Mouse (Mus musculus): ENCODE measurements around the gene Serpina7.

The Serpina7 gene

DNA sequence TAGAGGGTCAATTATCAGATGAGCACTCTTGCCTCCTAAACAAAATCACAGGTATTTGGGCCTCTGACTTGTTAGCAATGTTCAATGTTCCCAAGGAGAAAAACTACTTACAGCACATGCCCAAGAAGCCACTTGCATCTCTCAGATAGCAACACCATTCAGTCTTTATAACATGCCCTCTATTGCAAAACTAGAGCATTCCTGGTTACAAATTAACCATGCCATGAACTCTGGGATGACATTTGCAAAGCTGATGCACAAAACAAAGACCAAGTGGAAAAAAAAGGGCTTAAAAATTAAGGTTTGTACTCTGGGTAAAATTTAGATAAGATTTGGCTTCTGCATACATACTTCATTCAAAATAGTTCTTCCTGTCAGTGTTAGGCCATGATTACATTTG, at the start of gene Serpina7:
TSS of gene Serpina7 (minus strand) at position 160 of the 400 bp plus-strand sequence.
- no peak for DNase-seq (ENCODE audit: low read depth)

DNA sequence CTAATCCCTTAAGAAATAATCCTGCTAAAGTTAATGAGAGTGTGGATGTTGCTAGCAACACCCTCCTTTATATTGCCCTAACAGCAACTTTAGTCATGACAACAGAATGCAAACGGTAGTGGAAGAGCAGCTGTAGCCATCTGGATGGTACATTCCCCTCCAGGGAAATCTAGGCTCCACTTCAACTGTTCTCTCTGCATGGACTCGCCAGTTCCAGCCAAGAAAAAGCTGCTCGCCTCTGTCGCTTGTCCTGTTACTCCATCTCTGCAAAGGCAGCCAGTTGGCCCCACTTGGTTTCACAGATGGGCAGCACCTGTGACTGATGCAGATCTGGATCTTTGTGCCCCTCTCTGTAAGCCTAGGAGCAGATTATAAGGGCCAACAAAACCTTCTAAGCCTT, 49.0 kb upstream of the Serpina7 start:
- no peak for DNase-seq (ENCODE audit: low read depth)

DNA sequence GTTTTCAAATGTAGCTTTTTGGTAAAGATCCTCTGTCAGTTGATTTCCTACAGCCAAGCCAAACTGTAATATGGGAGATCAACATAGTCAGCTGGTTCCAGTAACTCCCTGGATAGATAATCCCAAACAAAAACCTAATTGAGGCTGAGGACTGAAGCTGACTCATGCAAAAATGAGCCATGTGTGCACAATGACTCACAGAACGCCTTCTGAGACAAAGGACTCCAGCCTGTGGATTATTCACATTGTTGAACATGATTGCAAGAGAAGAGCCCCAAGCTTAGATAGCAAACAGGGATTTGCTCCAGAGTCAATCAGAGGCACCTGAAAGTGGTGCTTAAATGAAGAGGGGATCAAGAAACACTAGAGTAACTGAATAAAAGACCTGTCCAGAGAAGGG, 12.2 kb upstream of the Serpina7 start:
- DNase-seq (ENCODE audit: low read depth) = peak; percentile 46

DNA sequence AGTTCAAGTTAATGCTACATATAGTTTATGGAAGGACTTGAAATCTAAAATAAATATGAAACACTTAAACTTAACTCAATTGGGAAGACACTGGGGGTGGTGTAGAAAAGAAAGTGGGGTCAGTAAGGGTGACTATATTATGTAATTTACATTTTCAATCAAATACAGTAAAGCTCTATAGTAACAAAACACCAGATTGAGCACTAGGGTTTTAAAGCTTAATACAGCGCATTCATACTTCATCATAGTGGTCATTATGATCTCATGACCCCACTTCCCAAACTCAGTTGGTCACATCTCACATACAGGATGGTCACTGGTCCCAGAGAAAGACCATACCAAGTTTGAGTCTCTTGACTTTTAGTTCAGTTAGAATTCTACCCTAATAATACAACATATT, 907 bp upstream of the Serpina7 start, which contains the start of gene 4930513O06Rik:
TSS of gene 4930513O06Rik (plus strand) at position 301 of the 400 bp plus-strand sequence.
- no peak for DNase-seq (ENCODE audit: low read depth)

DNA sequence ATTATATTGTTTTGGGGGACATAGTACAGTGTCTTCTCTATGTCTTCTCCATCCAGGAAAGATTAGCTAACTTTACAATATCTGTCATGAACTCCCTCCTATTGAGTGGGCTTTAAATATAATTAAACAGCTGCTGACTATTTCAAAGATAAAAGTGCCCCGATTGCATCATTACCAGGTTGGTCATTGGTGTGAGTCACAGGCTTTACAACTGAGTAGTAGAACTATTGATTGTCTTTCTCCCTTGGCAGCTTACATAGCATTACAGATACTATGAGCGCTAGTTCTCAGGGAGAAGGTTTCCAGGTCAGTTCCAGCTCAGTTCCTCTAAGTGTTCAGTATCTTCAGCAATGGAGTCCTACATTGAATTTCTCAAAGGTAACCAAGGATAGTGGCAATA, 6.5 kb downstream of the Serpina7 start:
- no peak for DNase-seq (ENCODE audit: low read depth)

DNA sequence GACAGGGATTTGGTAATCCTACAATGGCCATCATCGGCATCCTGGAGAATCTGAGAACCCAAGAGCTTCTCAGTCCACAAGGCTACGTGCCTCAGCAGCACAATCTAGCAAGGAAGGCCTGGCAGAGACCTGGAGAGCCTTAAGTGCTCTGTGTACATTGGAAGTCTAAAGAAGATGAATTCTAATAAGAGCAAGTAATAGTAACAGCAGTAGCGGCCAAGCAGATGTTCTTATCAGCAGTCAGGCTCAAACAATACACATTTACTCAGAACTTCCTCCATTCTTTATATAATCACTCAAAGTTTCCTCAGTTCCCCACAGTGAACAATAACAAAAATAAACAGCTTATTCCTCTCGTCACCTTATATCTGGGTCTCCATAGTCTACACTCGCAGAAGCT, 21.0 kb downstream of the Serpina7 start:
- DNase-seq (ENCODE audit: low read depth) = no peak

DNA sequence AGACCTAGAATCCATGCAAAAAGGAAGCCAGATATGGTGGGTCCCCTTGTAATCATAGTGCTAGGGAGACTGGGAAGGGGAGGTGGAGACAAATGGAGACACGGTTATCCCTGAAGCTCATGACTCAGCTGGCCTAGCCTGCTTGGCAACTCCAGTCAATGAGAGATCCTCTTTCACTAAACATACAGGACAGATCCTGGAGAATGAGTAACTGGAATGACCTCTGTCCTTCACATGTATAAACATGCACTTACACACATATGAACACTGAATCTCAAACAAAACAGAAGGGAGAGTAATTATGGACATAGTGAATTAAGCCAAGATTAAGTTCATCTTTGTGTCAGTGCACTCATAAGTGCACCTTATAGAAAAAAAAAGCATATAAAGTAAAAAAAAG, 31.9 kb downstream of the Serpina7 start:
- peak; percentile 12 for DNase-seq (ENCODE audit: low read depth)

DNA sequence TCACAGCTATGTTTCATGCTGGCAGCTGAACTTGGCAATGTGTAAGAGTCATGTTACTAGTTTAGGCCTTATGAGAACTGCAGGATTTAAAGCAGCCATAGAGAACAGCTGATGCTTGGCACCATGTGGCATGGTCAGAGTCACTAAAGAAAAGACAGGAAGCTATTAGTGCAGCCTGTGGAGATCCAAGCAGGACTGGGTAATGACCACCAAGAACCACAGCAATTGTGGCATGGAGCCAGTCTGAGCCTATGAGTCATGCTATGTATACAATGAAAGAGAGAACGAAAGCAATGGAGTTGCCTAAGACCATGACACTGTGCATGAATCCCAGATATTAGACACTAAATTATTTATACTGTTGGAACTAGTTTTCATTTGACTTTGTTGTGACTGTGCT, 33.1 kb downstream of the Serpina7 start:
- DNase-seq (ENCODE audit: low read depth) = peak; percentile 88

DNA sequence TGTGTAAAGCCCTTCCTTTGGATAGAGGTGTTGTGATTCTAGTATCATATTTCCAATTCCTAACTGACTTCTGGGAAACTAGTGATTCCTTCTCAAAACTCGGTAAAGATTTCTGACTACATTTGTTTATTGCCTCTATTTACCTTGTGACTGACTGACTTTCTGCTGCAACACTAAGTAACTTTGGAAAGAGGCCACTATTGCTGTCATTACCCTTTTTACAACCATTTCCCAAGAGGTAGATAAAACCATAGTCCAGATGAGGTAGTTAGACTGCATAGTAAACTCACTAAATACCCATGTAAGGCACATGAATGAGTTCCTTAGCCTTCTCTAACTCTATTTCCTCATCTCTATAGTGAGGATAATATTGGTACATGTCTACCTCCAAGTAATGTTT, 43.9 kb downstream of the Serpina7 start:
- DNase-seq (ENCODE audit: low read depth) = no peak

DNA sequence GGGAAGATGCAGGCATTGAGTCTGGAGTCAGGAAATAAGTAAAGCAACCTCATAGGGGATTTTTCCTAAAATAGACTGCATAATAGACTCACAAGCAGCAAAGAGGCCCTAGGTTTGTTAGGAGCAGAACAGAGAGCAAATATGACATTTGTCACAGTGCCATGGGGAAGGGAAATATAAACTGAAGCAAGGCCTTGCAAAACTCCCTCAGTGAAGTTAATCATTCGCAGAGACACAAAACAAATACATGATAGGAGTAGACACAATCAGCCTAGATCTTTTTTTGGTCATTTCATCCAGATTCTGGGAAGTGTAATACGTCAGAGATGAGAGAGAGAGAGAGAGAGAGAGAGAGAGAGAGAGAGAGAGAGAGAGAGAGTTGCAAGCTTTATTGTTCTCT, 45.7 kb downstream of the Serpina7 start:
- DNase-seq (ENCODE audit: low read depth) = no peak

DNA sequence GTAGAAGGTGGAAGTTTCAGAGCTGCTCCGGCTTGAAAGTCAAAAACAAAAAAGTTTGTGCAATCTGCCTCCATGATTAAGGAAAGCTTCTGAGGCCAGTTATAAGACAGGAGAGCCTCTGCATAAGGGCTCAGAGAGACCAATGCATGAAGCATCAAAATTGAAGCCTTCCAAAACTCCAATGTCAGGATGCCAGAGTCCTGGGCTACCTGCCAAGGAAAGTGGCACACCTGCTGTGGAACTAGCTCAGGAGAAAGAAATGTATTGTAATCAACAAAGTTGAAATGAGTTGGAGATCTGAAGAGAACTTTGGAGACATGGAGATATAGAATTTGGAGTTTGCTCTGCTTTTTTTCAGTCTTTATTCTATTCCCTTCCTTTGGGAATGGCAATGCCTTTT, 47.4 kb downstream of the Serpina7 start:
- DNase-seq (ENCODE audit: low read depth) = no peak

Data from NIH3T3 (cell line).